Mouse (Mus musculus) E14TG2a.4 (cell line): ENCODE measurements at regions not wholly inside any gene's neighbourhood (a gene's known extent, or its start where the extent isn't known, plus 50 kb on each side); places are given as distances from the start of the nearest gene placed in this dataset.
A peak's percentile ranks its signal among the peaks of the same experiment; 100 is the strongest.

ENCODE experiments used
- H3K27me3 ChIP-seq: 2 replicates; pipeline ENCODE4 v1.6.1; 2014; ENCODE audit warnings: low read length, control low read depth; ENCODE audit not compliant: insufficient read depth
- H3K36me3 ChIP-seq: 2 replicates; pipeline ENCODE4 v1.6.1; 2014; ENCODE audit warnings: low read length, control low read depth; ENCODE audit not compliant: insufficient read depth
- H3K4me1 ChIP-seq: replicated peaks from 2 replicates; pipeline ENCODE4 v1.6.1; 2014; ENCODE audit warnings: low read depth, low read length, control low read depth
- H3K4me3 ChIP-seq: replicated peaks from 2 replicates; pipeline ENCODE4 v1.5.1; 2014; ENCODE audit warnings: mild to moderate bottlenecking, low read length
- H3K9me3 ChIP-seq: 2 replicates; pipeline ENCODE4 v1.6.1; 2014; ENCODE audit warnings: low read length, control low read depth
- CTCF ChIP-seq: conservative IDR thresholded peaks from 2 replicates; pipeline ENCODE4 v1.5.1; 2014; ENCODE audit warnings: low read length
- NANOG ChIP-seq: IDR thresholded peaks from 2 replicates; pipeline ENCODE4 v1.6.1; 2014; ENCODE audit warnings: borderline replicate concordance, low read length, mixed read lengths
- POU5F1 ChIP-seq: IDR thresholded peaks from 2 replicates; pipeline ENCODE4 v1.6.1; 2014; ENCODE audit warnings: low read length, borderline replicate concordance

DNA sequence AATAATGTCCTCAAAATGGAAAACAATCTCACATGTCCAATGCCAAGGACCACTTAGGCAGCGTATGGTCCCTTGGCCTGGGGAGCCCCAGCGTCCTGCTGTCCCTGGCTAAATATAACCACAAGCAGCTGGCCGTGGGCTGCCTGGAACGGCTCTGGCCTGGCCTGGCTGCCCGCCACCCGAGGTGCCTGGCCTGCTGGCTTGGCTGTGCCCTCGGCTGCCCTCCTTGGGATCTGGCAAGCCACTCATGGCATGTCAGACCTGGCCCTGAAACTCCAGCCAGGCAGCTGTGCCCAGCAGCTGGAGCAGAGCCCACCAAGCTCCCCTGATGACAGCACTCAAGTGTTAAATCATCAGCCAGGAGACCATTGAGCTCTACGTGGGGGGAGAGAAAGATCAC lies 122.9 kb downstream of the Plxna1 start:
- H3K9me3 ChIP-seq: no peaks in the 10 kb centered on the region
- H3K36me3 ChIP-seq: no peaks in the 10 kb centered on the region
- peaks cover 38% of the 10 kb centered on the region for H3K27me3 ChIP-seq
- H3K4me1 ChIP-seq: peaks cover 38% of the 10 kb centered on the region
- no peak overlapping the region for H3K4me3 ChIP-seq
- no peak for TF ChIP-seq CTCF
- no peak for TF ChIP-seq POU5F1
- TF ChIP-seq NANOG: no peak

DNA sequence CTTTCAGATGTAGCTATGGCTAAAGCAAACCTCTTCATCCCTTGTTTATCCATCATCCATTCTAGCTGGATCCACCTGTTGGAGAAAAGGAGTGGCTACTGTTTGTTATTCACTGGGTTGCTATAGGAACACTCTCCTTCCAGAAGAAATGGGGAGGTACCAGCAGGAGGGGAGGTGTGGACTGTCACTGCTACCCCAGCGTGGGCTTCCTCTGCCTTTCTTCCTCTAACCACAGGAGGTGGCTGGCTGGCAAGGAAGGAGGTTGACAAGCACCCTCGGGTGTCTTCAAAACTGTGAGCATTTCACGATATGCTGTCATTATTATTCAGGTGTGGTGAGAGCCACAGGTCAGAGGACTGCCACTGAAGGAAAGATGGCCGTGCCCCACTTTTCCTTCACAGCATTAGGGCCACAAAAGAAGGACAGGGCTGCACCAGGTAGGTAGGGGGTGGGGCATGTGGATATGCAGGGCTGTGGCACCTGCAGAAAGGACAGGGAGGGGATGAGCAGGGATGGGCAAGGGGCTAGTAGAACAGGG lies 122.2 kb downstream of the Plxna1 start:
- Histone ChIP-seq H3K27me3 (peaks cover 34% of the 10 kb centered on the region), H3K4me1 (peaks cover 37% of the 10 kb centered on the region), H3K9me3 (no peaks in the 10 kb centered on the region), H3K4me3 (no peak overlapping the region), H3K36me3 (no peaks in the 10 kb centered on the region)
- no peak for TF ChIP-seq CTCF
- no peak for TF ChIP-seq POU5F1
- TF ChIP-seq NANOG: no peak

DNA sequence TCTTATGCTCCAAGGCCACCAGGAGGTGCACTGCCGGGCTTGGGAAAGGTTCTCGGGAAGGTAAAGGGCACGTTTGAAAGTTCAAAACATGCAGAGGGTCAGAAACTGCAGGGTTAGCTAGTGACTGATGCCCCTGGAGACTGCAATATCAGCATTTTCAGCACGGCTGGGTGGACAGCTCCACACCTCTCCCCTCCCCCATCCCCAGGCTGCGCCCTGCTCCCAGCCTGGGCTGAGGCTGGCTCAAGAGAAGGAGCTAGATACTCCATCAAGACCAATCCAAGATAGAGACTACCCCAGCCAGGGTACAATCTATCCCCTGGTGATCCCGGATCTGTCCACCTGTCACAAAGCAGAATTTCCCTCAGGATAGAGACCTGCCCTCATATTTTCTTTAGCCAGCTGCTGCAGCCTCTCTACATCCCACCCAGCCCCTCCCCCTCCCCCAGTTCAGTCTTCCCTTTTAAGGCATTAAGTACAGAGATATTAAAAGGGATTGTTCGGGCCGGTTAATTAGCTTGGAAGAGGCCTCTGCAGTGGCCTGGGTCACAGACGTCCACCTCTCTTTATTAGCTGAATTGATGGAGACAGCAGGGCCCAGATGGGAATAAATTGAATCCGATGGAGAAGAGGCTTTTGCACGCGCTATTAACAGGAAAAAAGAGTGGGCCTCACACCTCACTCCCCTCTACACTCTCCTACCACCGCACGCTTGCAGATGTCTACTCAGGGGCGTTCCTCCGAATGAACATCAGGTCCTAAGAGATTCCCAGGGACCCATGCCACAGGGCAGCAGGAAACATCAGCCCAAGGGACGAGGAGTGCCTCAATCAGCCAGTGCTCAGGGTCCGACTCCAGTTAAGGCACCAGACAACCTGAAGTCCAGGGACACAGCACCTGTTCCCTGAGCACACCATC lies 119.8 kb downstream of the Plxna1 start:
- TF ChIP-seq NANOG: no peak
- no peak for TF ChIP-seq POU5F1
- no peak for TF ChIP-seq CTCF
- Histone ChIP-seq H3K36me3 (no peaks in the 10 kb centered on the region), H3K9me3 (no peaks in the 10 kb centered on the region), H3K4me3 (no peak overlapping the region), H3K27me3 (peaks cover 17% of the 10 kb centered on the region), H3K4me1 (peaks cover 21% of the 10 kb centered on the region)

DNA sequence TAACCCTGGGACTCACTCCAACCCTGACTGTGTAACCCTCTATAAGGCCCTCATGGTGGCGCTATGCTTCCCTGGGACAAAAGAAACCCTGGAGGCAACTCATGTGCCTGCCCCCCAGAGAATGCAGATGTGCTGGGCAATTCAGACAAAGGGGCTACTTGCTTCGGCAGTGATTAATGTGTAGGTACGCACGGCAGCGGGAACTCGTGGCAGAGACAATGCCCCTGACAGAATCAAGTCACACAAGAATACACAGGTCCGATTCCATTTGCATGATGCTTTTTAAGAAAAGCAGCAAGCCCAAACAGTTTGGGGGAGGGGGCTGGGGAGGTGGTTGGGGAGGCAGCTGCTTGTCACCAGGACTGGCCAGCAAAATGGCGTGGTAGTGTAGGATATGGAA lies 116.9 kb downstream of the Plxna1 start:
- Histone ChIP-seq H3K9me3 (no peaks in the 10 kb centered on the region), H3K27me3 (peaks cover 17% of the 10 kb centered on the region), H3K36me3 (no peaks in the 10 kb centered on the region), H3K4me1 (peaks cover 12% of the 10 kb centered on the region; the same call in 1 of the 2 replicates), H3K4me3 (no peak overlapping the region)
- TF ChIP-seq CTCF (peak; percentile 12; the same call in 1 of the 2 replicates), NANOG (no peak)

DNA sequence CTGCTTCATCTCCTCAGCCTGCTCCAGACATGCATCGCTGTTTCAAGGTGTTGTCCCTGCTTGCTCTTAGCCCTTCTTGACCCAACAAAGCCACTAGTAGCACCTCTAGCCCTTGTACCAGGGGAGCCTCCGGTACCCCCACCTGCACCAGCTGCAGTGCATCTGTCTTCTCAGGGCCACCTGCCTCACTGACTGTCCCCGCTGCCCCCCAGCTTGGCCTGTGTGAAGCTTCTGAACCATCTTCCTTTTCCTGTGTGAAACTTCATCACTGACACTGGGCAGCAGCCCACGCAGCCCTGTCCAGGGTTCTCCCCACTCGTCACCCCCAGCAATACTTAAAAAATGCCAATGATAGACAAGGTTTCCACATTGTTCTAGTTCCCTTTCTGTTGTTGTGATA lies 116.2 kb downstream of the Plxna1 start:
- TF ChIP-seq CTCF: no peak
- TF ChIP-seq POU5F1: no peak
- TF ChIP-seq NANOG: no peak
- Histone ChIP-seq H3K4me3 (no peak overlapping the region), H3K4me1 (peaks cover 11% of the 10 kb centered on the region; the same call in 1 of the 2 replicates), H3K9me3 (no peaks in the 10 kb centered on the region), H3K36me3 (no peaks in the 10 kb centered on the region), H3K27me3 (peaks cover 17% of the 10 kb centered on the region)

DNA sequence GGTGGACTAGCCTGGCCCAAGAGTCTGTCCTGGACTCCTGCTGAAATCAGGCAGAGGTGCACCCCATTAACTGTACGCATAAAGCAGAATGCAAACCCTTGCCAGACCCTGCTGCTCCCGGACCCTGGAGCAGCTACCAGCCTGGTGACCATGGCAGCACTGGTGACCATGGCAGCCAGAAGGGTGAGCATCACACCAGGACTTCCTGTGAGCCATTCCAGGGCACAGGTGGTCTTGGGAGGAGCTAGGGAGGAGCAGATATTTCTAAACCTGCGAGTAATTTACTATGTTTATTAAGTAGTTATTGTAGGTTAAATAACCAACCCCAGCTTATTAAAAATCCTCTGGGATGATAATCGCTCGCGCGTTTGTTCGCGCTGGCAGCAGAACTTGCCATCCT lies 113.8 kb downstream of the Plxna1 start:
- Histone ChIP-seq H3K9me3 (no peaks in the 10 kb centered on the region), H3K27me3 (peaks cover 10% of the 10 kb centered on the region), H3K4me3 (no peak overlapping the region), H3K4me1 (no peaks in the 10 kb centered on the region), H3K36me3 (no peaks in the 10 kb centered on the region)
- TF ChIP-seq CTCF (no peak), NANOG (no peak)

DNA sequence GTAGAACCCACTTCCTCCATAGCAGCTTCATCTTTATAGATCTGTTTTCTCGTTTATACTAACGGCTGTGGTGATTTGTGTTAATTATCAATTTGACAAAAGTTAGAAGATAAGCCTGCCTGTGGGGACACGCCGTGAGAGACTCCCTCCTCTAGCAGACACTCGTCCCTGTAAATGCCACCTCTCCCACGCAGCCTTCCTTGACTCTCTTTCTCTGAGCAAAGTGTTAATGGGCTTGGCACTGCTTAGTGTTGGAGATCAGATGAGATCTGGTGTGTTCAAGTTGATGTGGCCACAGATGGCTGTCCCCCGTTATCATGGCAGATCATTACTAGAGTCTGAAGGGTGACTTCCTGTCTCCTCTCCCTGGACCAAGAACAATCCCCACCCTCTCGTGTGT lies 113.1 kb downstream of the Plxna1 start:
- Histone ChIP-seq H3K4me1 (no peaks in the 10 kb centered on the region), H3K36me3 (no peaks in the 10 kb centered on the region), H3K9me3 (no peaks in the 10 kb centered on the region)

DNA sequence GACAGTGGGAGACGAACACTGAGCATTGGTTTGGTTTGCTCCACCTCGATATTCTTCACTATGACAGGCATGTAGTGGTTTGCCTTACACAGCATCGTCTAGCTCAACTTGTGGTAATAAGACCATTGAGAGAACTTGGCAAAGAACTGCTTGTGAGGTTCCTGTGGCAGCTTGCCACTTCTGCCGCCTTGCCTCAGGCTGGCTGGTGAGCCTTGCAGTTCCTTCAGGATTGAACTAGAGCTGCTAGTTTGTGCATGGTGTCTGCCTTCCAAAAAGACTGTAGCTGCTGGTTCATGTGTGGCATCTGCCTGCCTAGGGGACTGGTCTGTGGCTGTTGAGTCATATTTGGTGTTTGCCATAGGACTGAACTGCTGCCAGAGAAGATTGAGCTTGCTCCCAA lies 110.8 kb downstream of the Plxna1 start:
- no peak for TF ChIP-seq CTCF
- no peak for TF ChIP-seq POU5F1
- no peak for TF ChIP-seq NANOG
- H3K36me3 ChIP-seq: no peaks in the 10 kb centered on the region

More for the DNA sequence above, 113.1 kb downstream of the Plxna1 start:
- TF ChIP-seq CTCF (no peak), POU5F1 (no peak), NANOG (no peak)
- H3K27me3 ChIP-seq: peaks cover 3% of the 10 kb centered on the region; the same call in 1 of the 2 replicates
- H3K4me3 ChIP-seq: no peak overlapping the region

More for the DNA sequence above, 110.8 kb downstream of the Plxna1 start:
- Histone ChIP-seq H3K9me3 (no peaks in the 10 kb centered on the region), H3K27me3 (0 out of 2 replicates have a peak, but pooled peaks cover 3% of the 10 kb centered on the region), H3K4me3 (no peak overlapping the region), H3K4me1 (no peaks in the 10 kb centered on the region; the same call in 1 of the 2 replicates)
